Mouse (Mus musculus) stomach, postnatal 0 days (tissue): ENCODE results near the gene Pusl1.

Source experiments
- CTCF ChIP-seq: IDR thresholded peaks from 2 replicates; pipeline ENCODE4 v1.5.1; 2016; ENCODE audit warnings: antibody characterized with exemption, low read depth, mild to moderate bottlenecking, moderate library complexity
- EP300 ChIP-seq: optimal IDR thresholded peaks from 2 replicates; pipeline ENCODE3; 2016; ENCODE audit warnings: antibody characterized with exemption

DNA sequence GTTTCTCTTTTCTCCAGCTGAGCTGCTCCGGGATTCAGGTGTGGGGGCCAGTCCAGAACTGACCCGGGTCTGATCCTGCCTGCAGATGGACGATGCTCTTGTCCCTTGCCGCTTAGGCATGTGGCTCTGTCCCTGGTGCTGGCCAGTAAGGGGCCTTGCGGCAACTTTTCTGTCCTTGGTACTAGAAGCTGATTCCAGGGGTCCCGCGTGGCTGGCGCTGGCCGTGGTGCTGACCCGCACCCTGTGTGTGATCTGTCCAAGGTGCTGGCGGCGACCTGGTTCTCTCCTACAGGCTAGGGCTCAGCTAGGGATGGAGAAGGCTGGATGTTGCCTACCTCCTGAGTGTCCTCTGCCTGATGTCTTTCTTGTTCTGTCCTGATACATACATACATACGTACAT, 32.3 kb downstream of the Pusl1 start:
- TF ChIP-seq EP300 (no peak), CTCF (no peak)
